Mouse (Mus musculus): ENCODE data around the gene Orm3.

DNA sequence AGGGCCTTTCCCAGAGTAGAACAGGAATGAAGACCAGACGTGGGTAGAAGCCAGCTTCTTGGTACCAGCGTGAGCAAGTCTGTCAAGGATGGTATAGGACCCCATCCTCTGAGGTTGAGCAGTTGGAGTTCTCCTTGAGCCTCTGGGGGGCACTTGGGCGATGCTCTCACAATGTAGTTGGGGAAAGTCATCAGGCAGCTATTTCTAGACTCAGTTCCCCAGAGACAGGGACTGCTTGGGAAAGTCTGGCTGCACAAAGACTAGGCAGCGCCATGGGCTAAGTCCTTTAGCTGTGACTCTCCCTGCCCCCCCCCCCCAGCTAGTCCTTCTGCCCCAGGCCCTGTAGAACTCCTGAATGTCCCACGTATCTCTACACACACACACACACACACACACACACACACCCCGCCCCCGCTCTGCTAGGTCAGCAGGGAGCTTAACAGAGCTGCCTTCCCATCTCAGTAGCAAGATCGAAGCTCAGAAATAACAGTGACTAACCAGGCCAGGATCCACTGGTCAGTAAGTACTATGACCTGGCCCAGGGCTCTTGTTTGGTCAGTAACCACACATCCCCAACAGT lies 43.8 kb downstream of the Orm3 start:
- no peak for TF ChIP-seq CTCF (IDR thresholded peaks at IDR 0.05; ENCODE audit: low read depth)
- no peak for TF ChIP-seq EP300 (IDR thresholded peaks at IDR 0.05; ENCODE audit: low read depth)

Data from liver, postnatal 0 days (tissue).